Mouse (Mus musculus): ENCODE measurements at regions not wholly inside any gene's neighbourhood (a gene's known extent, or its start where the extent isn't known, plus 50 kb on each side); places are given as distances from the start of the nearest gene placed in this dataset.

DNA sequence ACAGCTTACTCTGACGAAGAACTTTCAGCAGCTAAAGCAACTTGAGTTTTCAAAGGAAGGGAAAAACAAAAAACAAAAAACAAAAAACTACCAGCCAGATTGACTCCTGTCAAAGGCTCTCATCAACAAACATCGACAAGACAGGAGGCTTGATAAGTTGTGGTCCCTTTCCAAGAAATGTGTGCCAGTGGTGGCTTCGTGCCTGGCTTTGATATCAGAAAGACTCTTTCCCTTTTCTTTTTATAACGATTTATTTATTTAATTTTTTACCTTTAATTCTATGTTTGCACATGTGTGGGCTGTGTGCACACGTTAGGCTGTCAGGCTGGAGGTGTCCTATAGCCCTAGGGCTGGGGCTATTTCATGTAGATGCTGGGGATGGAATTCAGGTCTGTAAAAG lies 60.4 kb downstream of the Dact1 start:
- DNase-seq (ENCODE audit: low spot score), result no peak

DNA sequence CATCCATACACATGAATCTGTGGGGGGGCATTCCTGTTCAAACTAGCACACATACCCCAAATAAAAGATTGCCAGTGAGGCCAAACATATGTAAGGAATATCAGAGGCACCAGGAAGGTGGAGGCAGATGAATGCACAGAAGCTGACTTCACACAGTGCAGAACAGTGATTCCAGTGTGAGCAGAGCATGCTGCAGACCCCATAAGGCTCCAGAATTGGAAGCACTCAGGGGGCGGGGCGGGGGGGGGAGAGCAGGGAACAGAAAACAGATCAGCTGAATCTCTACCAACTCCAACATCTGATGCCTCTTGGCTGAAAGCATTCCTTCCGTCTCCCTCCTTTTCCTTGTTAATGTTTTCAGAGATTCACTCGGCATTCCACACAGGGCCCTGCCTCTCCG lies 62.3 kb downstream of the Dact1 start:
- no peak for DNase-seq (ENCODE audit: low spot score)

DNA sequence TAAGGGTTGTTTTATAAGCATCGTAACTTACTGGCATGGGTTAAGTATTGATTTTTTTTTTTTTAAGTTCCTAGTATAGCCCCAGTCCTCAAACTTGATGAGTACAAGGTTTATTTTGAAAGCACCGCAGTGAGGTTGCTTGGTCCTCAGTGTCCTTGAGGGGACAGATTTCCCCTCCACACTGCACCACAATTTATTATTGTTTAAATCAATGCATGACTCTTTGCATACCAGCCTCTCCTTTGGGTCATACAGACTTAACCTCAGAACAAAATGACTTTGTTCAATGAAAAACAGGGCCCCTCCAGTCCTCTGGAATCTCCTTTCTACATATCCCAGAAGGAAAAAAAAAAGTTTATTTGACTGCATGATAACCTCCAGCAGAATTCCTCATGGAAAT lies 63.9 kb downstream of the Dact1 start:
- no peak for DNase-seq (ENCODE audit: low spot score)

DNA sequence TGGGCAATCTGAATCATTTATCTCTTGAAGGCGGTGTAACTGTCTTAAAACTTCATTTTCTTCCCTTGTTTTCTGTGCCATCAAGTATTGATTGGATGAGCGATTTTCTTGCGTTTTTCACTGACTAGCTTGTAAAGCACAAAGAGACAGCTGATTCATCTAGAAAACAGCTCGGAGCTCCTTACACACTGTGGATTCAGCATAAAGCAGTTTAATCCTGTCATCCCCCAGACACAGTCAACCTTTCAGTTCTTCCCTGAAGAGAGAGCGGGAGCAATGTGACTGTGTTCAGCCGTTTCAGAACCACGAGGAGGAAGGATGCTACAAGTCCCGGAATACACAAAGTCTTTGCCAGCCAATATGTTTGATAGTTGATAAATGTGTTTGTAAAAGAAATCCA lies 66.8 kb downstream of the Dact1 start:
- DNase-seq (ENCODE audit: low spot score), result no peak

DNA sequence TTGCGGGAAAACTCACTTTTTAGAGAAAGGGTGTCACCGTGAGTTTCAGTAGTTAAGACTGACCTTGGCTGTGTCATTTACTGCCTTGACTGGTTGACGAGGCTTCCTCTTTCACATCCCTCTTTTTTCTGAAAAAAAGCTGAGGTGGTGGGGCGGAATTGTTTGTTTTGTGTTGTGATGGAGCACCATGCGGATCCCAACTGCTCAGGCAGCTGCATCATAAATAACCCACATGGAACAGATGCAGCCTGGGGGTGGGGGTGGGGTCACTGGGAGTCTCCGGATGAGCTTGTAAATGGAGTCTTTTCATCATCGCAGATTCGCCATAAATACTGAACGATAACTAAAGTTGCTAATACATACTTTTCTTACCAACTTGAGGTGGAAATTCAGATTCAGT lies 67.3 kb downstream of the Dact1 start:
- DNase-seq (ENCODE audit: low spot score), result no peak

DNA sequence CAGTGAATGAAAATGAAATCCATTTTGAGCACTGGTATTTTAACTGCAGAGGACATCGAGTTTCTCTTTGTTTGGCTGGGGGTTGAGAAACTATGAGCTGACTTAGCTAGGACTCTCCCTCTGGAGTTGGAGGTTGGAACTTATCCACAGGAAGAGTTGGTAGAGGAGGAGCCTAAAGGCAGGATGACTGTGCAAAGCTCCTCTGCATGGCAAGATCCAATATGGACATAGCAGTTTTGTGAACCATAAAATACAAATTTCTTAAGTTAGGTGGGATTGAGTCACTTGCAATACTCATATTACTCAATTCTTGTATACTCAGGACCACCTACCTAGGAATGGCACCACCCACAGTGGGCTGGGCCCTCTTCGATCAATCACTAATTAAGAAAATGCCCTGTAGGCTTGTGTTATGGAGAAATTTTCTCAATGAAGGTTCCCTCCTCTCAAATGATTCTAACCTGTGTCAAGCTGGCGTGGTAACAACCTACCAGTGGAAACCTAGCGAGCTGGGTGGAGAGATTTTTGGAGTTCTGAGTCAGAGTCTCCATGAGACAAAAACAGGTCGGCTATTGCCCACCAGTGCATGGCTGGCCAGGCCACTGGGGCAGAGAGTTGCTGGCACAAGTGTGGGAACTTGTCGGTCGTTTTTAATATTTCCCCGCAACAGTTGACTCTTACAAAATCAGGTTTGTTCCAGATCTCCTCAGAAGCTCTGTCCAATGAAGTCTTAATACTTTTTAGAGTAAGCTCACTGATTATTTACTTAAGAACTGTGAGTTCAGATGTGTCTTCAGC lies 70.1 kb downstream of the Dact1 start:
- DNase-seq (ENCODE audit: low spot score), result no peak

DNA sequence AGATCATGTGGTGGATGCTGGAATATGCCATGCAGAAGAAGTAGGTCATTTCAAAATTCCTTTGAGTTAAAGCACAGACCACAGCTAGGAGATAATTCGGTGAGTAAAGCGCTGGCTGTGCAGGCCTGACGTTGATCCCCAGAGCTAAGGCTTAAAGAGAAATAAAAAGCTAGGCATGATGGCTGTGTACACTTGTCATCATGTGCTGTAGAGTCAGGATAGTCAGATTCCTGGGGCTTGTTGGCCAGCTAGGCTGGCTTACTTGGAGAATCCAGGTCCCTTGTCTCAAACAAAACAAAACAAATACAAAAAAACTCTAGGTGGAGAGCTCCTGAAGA lies 70.7 kb downstream of the Dact1 start:
- no peak for DNase-seq (ENCODE audit: low spot score)

DNA sequence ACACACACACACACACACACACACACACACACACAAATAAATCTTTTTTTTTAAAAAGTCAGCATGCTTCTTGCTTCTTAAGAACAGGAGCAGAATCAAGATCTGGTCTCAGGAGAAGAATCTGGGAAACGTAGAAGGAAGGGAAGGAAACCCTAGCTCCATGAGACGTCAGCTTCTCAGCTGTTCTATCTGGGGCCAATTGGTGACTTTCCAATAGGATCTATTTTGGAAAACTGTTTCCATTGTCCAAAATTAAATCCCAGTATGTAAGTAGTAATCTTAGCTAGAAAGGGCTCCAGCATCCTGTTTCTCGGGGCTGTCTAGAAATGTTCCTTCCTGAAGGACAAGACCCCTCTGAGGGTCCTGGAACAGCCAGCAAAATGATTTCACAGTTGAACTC lies 76.6 kb downstream of the Dact1 start:
- no peak for DNase-seq (ENCODE audit: low spot score)

DNA sequence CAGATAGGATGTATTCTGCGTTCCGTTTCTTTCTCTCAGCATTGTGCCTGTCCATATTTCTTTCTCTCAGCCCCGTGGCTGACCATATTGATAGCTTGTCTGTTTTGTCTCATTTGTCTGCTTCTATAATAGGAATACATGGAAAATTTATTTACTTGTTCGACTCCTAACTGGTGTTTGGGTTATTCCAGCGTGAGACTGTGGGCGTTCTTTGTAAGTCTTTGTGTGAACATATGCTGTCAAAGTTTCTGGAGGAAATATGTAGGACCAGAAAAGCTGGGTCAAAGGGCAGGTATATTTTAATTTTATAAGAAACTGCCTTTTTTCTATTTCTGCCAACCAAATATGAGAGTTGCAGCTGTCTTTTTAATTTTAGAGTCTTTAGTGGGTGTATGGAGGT lies 81.8 kb downstream of the Dact1 start:
- DNase-seq (ENCODE audit: low spot score), result no peak

DNA sequence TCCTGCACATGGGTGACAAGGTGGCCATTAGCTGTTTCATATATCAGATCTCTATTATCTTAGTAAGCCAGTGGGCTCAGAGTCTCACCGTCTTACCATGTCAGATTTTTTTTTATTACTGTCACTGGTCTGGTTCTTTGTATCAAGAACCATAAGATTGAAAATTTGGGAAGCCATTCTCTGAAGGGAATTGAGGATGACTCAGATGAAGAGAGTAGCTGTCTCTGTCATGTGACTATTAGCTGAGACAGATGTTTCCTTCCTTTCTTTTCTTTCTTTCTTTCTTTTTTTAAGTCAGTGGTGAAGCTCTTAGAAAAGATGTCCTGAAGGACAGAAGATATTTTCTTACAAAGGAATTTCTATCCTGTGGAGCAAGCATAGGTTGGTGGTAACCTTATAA lies 84.1 kb downstream of the Dact1 start:
- DNase-seq (ENCODE audit: low spot score), result no peak

DNA sequence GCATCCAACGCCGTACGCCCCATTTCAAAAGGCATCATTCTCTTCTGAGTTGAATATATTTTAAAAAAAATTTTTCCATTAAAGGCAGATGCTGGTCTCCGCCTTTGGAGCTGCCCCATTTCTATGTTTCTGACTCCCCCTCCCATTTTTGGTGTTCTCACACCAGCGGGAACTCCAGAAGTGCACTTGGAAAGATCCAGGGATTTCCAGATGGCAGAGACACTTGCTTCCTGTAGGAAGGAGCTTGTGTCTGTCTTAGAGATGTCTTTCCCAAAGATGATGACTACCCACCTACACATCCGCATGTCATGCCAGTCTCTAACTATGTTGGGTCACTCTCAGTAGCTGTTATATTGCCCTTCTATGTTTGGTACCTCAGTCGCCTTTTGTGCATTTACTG lies 87.8 kb downstream of the Dact1 start:
- no peak for DNase-seq (ENCODE audit: low spot score)

DNA sequence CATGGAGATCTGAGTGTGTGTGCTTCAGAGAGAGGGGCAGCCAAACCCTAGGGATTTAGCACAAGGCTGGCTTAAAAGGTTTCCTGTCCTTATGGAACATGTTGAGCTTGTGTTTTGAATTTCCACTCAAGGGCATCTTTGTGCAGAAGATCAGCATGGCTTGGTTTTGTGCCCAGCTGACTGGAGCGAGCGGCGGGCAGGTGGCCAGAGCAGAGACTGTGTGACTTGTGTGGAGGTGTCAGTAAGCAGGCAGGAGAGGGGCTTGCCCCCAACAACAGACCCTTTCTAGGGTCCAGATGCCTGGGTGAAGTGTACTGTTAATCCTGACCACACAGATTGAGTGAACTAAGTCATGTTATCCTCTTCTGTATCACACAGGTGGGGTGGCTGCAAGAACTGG lies 89.0 kb downstream of the Dact1 start:
- DNase-seq (ENCODE audit: low spot score), result no peak

DNA sequence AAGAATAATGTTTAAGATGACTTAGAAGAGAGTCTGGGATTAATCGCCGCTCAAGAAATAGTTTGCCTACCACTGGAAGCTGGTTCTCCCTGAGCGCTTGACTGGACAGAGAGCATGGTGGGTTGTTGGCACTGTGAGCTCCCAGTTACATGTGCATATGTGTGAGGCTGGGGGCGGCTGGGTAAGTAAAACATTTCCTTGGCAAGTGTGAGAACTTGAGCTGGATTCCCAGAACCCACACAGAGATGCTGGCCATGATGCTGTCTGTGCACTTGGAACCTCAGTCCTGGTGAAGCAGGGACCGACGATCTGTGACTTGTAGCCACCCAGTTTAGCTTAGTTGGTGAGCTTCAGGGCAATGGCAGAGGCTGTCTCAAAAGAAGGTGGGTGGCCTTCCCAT lies 90.5 kb downstream of the Dact1 start:
- DNase-seq (ENCODE audit: low spot score), result no peak

DNA sequence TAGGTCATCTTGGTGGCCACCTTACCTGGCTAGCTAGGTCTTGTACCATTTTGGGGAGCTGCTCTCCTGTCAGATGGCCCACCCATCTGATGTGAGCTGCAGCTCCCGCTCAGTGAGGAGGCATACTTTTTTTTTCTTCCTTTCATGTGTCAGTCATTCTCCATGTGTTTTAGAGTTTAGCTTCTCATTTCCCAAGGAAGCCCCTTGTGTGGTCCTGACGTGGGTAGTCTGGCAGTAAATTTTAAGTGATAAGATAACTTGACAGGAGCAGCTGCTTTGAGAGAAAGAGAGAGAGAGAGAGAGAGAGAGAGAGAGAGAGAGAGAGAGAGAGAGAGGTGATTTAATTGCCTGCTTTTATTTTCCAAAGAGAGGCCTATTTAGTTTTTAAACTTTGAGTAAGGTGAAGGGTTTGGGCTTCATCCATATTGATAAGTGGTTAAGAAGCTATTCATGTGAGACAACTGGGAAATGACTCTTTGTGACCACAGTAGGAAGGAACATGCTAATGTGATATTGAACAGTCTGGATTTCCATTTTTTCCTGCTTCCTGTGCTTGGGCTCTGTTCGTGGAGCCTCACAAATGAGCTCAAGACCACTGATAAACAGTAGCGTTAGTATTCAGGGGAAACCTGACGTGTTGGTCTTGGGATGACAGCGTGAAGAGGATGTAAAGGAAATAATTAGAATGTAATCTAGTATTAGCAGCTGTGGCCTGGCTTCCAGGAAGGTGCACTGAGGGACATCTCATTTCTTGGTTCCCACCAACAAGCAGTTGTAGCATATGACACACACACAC lies 92.1 kb downstream of the Dact1 start:
- no peak for DNase-seq (ENCODE audit: low spot score)

DNA sequence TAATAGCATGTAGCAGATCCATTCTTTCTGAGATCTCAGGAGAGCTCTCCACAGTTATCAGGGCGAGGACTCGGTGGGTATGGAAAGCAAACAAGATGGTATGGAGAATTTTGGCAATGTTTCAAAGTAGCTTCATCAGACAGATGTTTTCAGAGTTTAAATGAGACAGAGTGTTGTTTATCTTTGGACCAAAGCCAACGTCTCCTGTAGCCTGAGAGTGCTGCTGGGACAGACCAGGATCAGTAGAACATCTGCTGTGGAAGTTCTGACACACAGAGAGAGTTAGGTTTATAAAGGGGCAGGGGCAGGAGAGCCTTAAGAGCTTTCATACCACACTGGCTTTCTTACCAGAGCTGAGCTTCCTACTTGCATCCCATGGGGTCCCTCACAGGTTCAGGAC lies 97.6 kb downstream of the Dact1 start:
- no peak for DNase-seq (ENCODE audit: low spot score)

DNA sequence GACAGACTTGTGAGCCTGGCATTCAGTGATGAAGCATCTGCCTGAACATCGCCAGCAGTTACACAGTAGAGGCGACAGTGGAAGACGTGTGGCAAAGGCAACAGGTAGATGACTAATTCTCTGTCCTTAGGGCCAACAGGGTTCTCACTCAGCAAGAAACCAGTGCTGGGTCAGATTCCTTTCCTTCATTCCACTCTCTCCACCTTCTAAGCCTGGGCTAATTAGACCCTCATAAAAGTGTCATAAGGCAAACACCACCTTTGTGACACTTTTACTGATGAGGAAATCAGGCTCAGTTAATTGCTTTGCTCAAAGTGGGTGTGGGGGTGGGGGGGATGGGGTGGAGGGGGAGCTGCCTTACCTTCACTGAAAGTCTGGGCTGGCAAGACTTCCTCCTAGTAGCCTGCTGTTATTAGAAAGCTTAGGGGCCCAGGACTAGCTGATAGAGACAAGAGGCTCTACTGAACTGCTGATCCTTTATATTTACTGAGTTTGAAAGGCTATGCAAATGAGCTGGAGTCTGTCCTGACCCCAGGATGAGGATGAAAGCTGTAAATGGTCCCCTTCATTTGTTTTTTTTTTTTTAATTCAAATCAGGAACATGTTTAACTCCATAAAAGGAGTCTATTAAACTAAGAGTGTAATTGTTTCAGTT lies 98.8 kb downstream of the Dact1 start:
- no peak for DNase-seq (ENCODE audit: low spot score)

DNA sequence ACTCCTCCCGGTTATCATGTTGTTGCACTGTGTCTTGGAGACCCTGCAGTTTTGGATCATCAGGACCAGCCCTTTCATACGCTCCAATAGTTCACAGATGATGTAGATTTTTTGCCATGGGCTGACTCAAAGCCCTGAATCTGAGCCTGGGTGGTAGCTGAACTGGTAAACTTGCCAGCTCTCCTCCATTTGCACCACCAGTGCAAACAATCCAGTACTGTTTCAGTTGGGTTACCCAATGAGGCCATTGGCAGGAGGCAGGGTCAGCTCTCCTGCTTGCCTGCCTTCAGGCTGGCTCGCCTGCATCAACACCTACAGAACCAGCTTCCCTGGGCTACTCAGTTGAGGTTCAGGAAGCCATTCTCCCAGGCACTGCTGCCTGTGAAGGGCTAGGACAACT lies 102.6 kb downstream of the Dact1 start:
- no peak for DNase-seq (ENCODE audit: low spot score)

DNA sequence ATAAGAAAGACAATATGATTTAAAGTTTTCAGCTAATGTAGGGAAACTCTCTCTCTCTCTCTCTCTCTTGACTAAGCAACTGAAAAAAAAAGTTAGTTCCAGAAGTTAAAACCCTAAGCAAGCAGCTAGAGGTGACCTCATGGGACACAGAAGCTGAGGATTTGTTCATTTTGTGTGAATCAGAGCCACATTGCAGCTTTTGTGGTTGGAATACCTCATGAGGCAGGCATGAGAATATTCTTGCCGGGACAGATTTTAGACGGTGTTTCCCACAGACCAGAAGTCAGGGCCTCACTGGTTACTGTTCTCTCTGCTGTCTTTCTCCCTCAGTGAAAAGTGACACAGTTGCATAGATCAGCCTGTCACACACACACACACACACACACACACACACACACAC lies 107.3 kb downstream of the Dact1 start:
- no peak for DNase-seq (ENCODE audit: low spot score)

DNA sequence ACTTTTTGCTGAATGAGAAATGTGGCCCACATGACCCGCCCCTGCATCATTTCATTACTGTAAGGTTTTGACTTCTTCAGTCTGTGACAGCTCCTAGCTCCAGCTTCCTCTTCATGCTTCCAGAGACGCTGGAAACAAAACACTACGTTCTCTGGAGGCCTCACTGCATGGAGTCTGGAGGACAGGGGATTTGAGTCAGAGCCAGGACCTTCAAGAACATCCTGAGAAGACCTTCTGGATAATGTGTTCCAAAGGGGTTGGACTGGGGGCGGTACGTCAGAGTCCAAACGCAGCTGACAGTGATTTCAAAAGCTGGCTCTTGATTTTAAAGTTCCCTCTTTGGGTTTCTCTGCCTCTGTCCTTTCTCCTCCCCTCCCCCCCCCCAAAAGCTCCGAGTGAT lies 108.5 kb downstream of the Dact1 start:
- DNase-seq (ENCODE audit: low spot score), result no peak

DNA sequence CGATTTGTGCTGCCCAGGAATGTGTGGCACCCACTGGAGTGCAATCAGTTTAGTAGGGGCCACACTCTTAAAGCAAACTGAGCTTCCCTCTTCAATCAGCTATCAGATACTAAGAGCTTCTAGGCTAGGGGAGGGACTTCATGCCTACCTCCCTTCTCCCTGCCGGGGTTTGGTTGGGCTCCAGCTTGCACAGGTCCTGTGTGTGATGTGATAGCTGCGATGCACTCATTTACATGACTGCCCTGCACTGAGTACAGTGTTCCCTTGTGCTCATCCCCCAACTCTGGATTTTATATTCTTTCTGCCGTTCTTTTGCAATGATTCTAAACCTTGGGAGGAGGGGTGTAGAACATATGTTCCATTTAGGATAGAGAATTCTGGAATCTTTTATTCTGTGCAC lies 109.5 kb downstream of the Dact1 start:
- DNase-seq (ENCODE audit: low spot score), result no peak

DNA sequence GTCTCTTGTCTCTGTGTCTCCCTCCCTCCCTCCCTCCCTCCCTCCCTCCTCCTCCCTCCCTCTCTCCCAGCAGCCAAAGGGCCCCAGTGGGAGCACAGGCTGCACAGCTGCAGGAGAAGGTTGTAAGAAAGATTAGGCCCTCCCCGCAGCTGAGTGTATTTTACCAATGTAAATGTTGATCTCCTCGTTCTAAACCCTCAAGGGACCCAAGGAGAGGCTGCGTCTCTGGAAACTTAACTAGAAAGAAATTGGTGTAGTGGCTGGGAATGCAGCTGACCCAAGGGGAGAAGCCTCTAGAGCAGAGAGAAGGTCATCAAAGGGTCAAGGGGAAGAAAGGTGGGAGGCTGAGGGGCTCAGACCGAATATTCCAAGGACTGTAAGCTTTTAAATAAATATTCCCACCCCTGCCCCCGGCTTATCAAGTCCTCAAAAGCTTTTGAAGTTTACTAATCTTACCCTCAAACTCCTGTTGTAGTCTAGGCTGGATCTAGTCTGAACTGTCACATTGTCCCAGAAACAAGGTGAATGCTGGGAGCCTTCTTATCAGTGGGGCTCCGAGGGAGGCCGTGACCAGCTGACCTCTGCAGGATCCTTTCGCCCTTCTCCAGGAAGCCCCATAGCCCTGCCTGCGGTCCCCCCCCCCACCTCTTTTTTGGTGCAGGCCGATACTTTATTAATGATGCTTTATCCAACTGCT lies 116.5 kb downstream of the Dact1 start:
- DNase-seq (ENCODE audit: low spot score), result peak; percentile 5

DNA sequence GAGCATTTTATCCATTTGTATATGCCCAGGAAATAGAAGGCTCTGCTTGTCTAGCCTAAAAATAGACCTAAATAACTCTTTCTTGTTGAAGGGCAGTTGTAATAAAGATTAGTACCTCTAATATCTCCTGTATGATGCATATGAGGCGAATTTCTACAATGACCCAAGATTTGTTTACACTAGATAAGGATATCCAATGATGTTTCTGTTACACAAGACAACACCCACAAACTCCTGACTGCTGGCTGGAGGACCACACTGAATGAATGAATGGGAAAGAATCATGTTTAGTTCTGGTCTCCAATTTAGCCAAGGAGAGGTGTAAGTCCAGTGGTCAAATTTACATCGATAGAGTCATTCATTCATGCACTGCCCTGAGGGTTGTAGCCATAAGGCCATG lies 118.3 kb downstream of the Dact1 start:
- DNase-seq (ENCODE audit: low spot score), result no peak

Data from retina, embryonic 14.5 days (tissue).